Mouse (Mus musculus) right cerebral cortex, adult 2 months (tissue): ENCODE results near the gene AI464131.

Experiments used
- DNase-seq, 2 experiments: peaks; one replicate each; pipeline ENCODE4 v3.0.0; 2021 to 2022; ENCODE audit warnings: low spot score in 2 of 2

AI464131 gene

DNA sequence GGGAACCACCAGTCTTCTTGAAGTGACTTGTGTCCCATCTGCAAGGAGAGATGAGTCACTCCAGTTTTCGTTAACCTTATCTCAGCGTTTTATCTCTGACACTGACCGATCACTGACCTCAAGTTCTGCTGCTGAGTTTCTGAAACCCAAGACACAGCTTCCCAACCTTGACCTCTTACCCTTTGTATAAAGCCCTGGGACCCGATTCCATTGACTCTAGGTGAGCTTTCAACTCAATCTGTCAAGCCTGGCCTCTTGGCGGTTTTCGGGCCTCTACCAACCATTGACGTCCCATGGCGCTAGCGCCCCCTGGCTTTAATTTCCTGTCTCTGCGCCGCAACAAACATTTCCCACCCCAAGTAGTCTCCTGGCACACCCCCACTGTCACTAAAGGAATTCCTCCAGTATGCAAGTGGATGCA is 2.3 kb upstream of the AI464131 start:
- DNase-seq, result no peak

GRCm38 (mm10) chr4:41504325-41504724 is 1.4 kb upstream of the AI464131 start:
- DNase-seq, result no peak

DNA sequence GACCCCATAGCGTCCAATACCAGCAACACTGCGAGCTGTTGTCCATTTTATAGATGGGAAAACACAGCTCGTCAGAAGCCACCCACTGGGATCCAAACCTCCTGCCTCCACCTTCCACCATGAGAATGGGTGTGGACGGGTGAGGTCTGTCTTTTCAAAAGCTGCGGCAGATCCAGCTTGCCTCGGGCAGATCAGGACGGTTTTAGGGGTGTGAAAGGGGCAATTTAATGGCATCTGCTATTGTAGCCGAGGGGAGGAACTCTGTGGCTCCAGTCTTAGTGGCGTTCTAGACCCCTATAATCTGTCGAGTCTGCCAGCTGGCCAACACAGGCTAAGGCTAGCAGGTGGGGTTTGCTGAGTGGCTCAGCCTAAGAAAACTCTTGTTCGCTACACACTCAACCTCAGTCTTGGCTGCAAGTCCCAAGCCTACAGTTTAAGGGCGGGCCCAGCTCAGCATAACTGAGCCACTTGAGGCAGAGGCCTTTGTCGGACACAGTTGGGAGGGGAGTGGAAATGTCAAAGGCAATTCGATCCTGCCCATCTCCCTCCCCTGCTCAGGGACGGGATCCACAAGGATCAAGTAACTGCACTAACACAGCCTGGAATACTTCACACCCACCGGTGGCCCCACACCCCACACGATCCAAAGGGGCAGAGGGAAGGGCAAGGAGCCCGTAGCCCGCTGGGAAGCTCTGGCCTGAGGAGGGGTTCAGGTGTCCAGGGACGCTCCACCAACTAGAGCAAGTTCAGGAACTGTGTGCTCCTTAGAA is 520 bp downstream of the AI464131 start:
- DNase-seq, result no peak

GRCm38 (mm10) chr4:41500787-41501186 is 2.1 kb downstream of the AI464131 start:
- no peak for DNase-seq

- no peak for DNase-seq
Measured at GRCm38 (mm10) chr4:41499619-41500018, 3.3 kb downstream of the AI464131 start.

DNA sequence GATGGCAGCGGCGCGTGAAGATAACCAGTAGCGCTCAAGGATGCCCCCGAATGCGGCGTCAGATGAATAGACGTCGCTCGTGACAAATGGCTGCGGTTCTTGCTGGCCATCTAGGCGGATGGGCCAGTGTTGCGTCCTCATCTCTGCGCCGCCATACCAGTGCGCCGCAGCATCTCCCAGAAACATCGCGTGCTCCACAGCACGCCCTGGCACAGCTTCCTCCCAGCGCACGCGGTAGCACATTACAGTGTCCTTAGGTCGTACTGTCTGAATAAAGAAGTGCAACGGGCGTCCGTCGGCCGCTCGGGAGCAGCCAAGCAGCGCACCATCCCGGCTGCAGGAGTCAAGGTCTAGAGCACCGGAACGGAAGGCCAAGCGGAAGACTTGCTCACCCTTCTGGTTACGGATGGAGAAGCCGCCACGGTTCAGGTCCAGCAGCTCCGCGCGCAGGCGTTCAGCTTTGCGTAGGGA is 3.9 kb downstream of the AI464131 start:
- DNase-seq, result no peak

- no peak for DNase-seq
Measured at GRCm38 (mm10) chr4:41497995-41498845, 4.7 kb downstream of the AI464131 start.

DNA sequence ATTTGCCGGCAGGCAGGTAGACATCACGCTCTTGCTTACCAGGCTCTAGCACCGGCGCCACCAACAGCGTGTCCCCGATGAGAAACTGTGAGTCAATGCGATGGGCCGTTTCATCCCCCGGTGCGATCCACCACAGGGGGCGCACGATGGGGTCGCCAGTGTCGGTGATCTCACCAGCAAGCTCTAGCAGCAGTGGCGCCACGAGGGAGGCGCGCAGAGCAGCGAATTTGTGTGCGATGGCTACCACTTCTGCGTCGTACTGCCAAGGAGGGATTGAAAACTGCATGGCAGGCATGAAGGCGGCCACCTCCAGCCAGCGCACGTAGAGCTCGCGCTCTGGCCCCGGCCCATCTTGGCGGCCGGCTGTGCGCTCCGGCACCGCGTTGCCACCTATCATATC is 5.3 kb downstream of the AI464131 start:
- DNase-seq, result no peak

- no peak for DNase-seq
Measured at GRCm38 (mm10) chr4:41497046-41497445, 5.8 kb downstream of the AI464131 start.

DNA sequence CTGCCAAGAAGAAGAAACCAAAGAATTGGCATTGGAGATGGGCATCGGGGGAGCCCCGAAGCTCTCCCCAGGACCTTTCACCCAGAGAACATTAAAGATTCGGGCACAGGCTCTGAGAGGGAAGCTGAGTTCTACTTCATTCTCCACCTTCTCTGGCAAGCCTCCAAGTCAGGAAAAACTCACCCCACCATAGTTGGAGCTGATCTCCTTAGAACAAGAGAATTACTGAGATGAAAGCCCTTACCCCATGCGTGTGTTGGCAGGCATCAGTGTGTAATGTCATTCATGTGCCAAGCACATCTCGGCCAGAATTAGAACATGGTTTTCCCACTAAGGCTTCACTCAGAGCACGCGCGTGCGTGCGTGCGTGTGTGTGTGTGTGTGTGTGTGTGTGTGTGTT is 7.0 kb downstream of the AI464131 start:
- no peak for DNase-seq

DNA sequence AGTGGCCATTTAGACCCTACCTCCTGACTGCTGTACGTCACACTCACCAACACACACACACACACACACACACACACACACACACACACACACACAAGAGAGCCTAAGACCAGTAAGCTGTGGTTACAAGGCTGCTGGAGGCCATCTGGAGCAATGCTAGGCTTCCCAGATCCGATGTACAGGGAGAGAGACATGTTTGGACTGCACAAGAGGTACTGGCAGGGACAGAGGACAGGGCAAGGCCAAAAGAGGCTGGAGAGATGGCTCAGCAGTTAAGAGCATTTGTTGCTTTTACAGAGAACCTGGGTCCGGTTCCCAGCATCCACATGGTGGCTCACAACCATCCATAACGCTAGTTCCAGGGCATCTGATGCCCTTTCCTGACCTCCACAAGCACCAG is 7.8 kb downstream of the AI464131 start:
- DNase-seq, result no peak

GRCm38 (mm10) chr4:41494378-41494777 is 8.5 kb downstream of the AI464131 start:
- DNase-seq, result no peak

GRCm38 (mm10) chr4:41493464-41494116 is 9.3 kb downstream of the AI464131 start:
- no peak for DNase-seq

DNA sequence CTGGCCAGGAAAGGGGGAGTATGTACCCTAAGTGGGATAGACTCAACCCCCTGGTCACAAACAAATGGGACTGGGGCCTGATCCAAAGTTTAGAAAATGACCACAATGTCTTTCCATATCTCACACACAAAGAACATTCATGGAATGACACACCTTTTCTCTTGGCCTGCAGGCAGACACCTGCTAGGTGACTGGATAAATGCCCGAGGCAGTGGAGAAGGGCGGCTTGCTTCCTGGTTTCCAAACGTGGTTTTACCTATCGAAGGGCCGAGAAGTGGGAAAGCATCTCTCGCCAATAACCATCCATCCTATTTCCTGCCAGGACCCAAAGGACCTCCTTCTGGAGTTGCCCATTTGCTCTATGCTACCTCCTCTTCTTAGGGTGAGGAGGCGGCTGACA is 9.9 kb downstream of the AI464131 start:
- DNase-seq, result no peak

GRCm38 (mm10) chr4:41481601-41482017 is 21.3 kb downstream of the AI464131 start:
- no peak for DNase-seq

DNA sequence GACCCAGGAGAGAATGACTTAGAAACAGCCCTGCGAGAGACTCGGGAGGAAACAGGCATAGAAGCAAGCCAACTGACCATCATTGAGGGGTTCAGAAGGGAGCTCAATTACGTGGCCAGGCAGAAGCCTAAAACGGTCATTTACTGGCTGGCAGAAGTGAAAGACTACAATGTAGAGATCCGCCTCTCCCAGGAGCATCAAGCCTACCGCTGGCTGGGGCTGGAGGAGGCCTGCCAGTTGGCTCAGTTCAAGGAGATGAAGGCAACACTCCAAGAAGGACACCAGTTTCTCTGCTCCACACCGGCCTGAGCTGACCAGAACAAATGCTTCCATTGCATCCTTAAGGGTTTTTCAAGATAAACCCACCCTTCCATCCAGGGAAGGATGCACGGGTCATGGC is 22.6 kb downstream of the AI464131 start:
- no peak for DNase-seq

DNA sequence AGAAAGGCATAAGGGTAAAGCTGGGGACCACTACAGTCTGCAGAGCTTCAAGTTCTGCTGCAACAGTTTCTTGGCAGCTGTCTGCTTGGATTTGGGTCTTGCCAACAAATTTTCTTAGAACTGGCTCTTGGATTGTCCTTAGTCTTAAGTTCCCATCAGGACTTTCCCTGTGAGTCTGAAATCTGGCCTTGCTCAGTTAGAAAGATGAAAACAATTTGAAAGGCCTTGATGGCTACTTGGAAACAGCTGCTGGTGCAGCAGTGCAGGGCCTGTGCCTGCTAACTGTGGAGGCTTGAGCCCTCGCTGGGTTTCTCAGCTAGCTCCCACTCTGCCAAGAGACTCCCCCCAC is 23.4 kb downstream of the AI464131 start:
- DNase-seq, result no peak

DNA sequence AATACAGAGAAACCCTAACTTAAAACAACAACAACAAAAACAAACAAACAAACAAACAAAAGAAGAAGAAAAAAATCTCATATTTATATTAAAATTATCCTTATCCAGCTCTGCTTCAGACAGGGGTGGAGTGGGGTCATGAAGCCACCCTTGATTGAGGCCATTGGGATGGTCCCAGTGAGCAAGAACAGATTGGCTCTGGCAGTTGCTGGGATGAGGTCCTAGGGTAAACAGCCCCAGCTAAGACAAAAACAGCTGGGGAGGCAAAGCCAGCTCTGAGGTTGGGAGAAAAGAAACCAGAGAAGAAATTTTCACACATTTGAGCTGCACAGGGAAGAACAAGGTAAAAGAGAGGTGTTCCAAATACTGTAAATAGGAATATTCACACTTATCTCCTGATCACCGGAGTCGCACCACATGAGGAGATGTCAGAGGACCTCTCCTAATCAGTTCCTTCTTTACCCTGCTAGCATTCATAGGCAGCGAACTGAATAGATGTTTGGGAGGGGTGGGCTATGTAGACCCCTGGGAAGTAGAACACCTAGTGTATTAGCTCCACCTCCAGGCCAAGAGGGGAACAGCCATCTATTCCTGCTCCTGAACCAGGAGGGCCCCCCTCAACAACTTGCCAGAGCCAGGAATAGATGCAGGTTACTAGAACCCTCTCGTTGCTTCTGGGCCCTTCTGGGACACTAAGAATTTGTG is 24.0 kb downstream of the AI464131 start:
- DNase-seq, result no peak

- DNase-seq, result no peak
Measured at GRCm38 (mm10) chr4:41477648-41478160, 25.2 kb downstream of the AI464131 start.

- no peak for DNase-seq
Measured at GRCm38 (mm10) chr4:41471384-41471689, 31.5 kb downstream of the AI464131 start.

DNA sequence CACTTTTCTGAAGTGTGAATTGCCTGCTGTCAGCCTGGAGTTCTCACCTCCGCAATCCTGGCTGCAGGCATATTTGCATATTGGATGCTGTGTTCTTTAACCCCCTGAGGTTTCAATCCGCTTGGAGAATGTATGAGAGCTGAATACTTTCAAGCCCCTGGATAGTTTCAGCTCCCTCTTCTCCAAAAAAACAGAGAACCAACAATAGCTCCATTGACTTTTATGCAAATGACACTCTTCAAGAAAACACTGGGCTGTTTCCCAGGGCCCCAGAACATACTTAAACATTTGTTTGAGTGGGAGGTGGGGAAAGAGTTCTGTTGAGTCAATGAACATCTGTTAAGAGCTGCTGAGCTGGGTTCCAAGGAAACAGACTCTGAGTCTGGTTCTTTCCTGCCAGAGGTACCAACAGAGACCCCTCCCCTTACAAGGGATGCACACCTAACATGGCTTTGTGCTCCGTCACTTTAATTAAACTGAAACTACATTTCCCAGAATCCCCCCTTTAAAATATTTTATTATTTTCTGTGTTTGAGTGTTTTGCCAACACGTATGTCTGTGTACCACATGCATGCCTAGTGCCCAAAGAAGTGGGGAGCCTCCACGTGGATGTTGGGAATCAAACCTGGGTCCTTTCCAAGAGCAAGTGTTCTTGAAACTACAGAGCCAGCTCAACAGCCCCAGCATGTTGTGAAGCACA is 32.0 kb downstream of the AI464131 start:
- peak; percentile 66 for DNase-seq
